Comparison of ENCODE assay signal across 9 mouse cellular contexts in the genomic region with DNA sequence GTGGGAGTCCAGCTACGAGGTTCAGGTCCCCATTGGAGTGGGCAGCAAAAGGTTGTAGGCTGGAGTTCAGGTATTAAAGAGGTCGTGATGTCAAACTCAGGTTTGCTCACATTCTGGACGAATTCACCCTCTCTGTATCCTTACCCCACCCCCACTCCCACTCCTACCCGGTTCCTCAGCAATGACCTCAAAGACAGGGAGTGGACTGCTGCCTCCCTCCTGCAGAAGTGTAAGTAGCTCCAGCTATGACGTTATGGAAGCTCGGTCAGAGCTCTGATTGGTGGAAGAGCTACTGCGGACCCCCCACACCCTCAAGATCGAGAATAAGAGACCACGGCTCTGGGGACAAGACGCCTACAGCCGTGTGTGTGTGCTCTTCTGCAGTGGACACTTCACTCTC. TPM values are rescaled to one million over a fixed set of nuclear protein-coding genes. Genes with fewer than 3 reads are reported as not detected.
DNase-seq lines count a peak whose midpoint lies in the region; ATAC-seq lines count a peak whose summit lies in the region.
"Had no signal": no experiment of that assay in that cellular context is flagged by ENCODE, and none has a peak within 500 bp of the region (broad histone marks: within the 10 kb centered on the region; RNA-seq: fewer than 3 reads in every experiment).

A gene (plus strand): TSS at position 344 of the 400 bp plus-strand sequence.

- H3K9me3 ChIP-seq in lung, embryonic 16.5 days (ENCODE audit: control insufficient read depth, low read length) = no peaks in the 10 kb centered on the region
- H3K9me3 ChIP-seq in forebrain, embryonic 16.5 days (ENCODE audit: control insufficient read depth, low read length) = no peaks in the 10 kb centered on the region
- no peaks in the 10 kb centered on the region for H3K9me3 ChIP-seq in limb, embryonic 12.5 days
- H3K9me3 ChIP-seq in stomach, embryonic 14.5 days (ENCODE audit: control insufficient read depth, low read depth, low read length) = no peaks in the 10 kb centered on the region

- H3K9ac ChIP-seq in lung, embryonic 16.5 days (ENCODE audit: low read length) = no peak within 1 kb of the TSS
- H3K9ac ChIP-seq in forebrain, embryonic 16.5 days (replicated peaks; ENCODE audit: low read depth, low read length) = no peak within 1 kb of the TSS
- 0 out of 2 replicates have a peak within 1 kb of the TSS, but pooled peaks have one; percentile 1 for H3K9ac ChIP-seq in limb, embryonic 12.5 days (replicated peaks)
- H3K9ac ChIP-seq in stomach, embryonic 14.5 days (replicated peaks; ENCODE audit: low read depth, low read length) = no peak within 1 kb of the TSS
- H3K9ac ChIP-seq: liver, embryonic 14.5 days had no signal

- no peak for ATAC-seq in lung, embryonic 16.5 days (ENCODE audit: low read depth)
- ATAC-seq in forebrain, embryonic 16.5 days = no peak
- ATAC-seq in limb, embryonic 12.5 days (ENCODE audit: insufficient number of reproducible peaks, insufficient read depth, low FRiP score, low TSS enrichment, low read depth) = no peak
- no peak for ATAC-seq in stomach, embryonic 14.5 days (ENCODE audit: insufficient number of reproducible peaks, insufficient read depth, low FRiP score, low read depth)

- DNase-seq in lung, postnatal 10 days = no peak
- no peak for DNase-seq in frontal cortex, postnatal 14 days (ENCODE audit: low spot score in 2 of 2)
- DNase-seq in left cerebral cortex, postnatal 36 days (ENCODE audit: low spot score in 2 of 2) = no peak
- DNase-seq: gastrocnemius, postnatal 36 days had no signal

- 7% methylated on average over 11 of the region's 11 CpGs for WGBS in lung, embryonic 16.5 days
- 4% methylated on average over 11 of the region's 11 CpGs for WGBS in forebrain, embryonic 16.5 days
- WGBS in limb, embryonic 12.5 days = 6% methylated on average over 11 of the region's 11 CpGs
- 7% methylated on average over 11 of the region's 11 CpGs for WGBS in stomach, embryonic 14.5 days

- no peaks in the 10 kb centered on the region; the same call in 1 of the 2 replicates for H3K4me1 ChIP-seq in lung, embryonic 16.5 days (replicated peaks; ENCODE audit: control insufficient read depth, insufficient read depth, low read length)
- H3K4me1 ChIP-seq in forebrain, embryonic 16.5 days (replicated peaks; ENCODE audit: control insufficient read depth, insufficient read depth, low read length) = peaks cover 9% of the 10 kb centered on the region; the same call in 1 of the 2 replicates
- peaks cover 25% of the 10 kb centered on the region for H3K4me1 ChIP-seq in limb, embryonic 12.5 days (replicated peaks)
- H3K4me1 ChIP-seq in stomach, embryonic 14.5 days (ENCODE audit: control insufficient read depth, insufficient read depth, low read length) = peaks cover 6% of the 10 kb centered on the region; the same call in 1 of the 2 replicates

- no peaks in the 10 kb centered on the region for H3K36me3 ChIP-seq in lung, embryonic 16.5 days (ENCODE audit: control insufficient read depth, insufficient read depth, low read length)
- no peaks in the 10 kb centered on the region for H3K36me3 ChIP-seq in forebrain, embryonic 16.5 days (ENCODE audit: control insufficient read depth, insufficient read depth)
- H3K36me3 ChIP-seq in limb, embryonic 12.5 days = no peaks in the 10 kb centered on the region
- H3K36me3 ChIP-seq in stomach, embryonic 14.5 days (ENCODE audit: control insufficient read depth, insufficient read depth, low read length) = no peaks in the 10 kb centered on the region

- intact Hi-C loops in left cerebral cortex, postnatal 36 days (cut with DNase I) = no loop called here

- H3K27me3 ChIP-seq in lung, embryonic 16.5 days (ENCODE audit: control insufficient read depth, insufficient read depth, low read depth, low read length) = peaks cover 31% of the 10 kb centered on the region
- peaks cover 24% of the 10 kb centered on the region for H3K27me3 ChIP-seq in forebrain, embryonic 16.5 days (replicated peaks; ENCODE audit: control insufficient read depth, insufficient read depth, low read length)
- H3K27me3 ChIP-seq in limb, embryonic 12.5 days = peaks cover 58% of the 10 kb centered on the region
- H3K27me3 ChIP-seq in stomach, embryonic 14.5 days (ENCODE audit: control insufficient read depth, insufficient read depth, low read length) = peaks cover 18% of the 10 kb centered on the region; the same call in 1 of the 2 replicates

- peak within 1 kb of the TSS; percentile 12 for H3K4me3 ChIP-seq in lung, embryonic 16.5 days (ENCODE audit: low read length)
- H3K4me3 ChIP-seq in forebrain, embryonic 16.5 days (replicated peaks; ENCODE audit: low read length) = no peak within 1 kb of the TSS
- peak within 1 kb of the TSS; percentile 19 for H3K4me3 ChIP-seq in limb, embryonic 12.5 days (replicated peaks)
- H3K4me3 ChIP-seq in stomach, embryonic 14.5 days (ENCODE audit: low read depth, low read length) = no peak within 1 kb of the TSS; the same call in 1 of the 2 replicates

- peak within 1 kb of the TSS; percentile 35 for H3K4me2 ChIP-seq in lung, embryonic 16.5 days (ENCODE audit: low read depth, low read length)
- peak within 1 kb of the TSS; percentile 4 for H3K4me2 ChIP-seq in forebrain, embryonic 16.5 days (ENCODE audit: low read length)
- H3K4me2 ChIP-seq in limb, embryonic 12.5 days = peak within 1 kb of the TSS; percentile 44
- H3K4me2 ChIP-seq in stomach, embryonic 14.5 days (replicated peaks; ENCODE audit: low read depth, low read length) = peak within 1 kb of the TSS; percentile 29

- no peak within 1 kb of the TSS for H3K27ac ChIP-seq in lung, embryonic 16.5 days (ENCODE audit: low read length)
- no peak within 1 kb of the TSS for H3K27ac ChIP-seq in forebrain, embryonic 16.5 days (ENCODE audit: low read length)
- no peak within 1 kb of the TSS for H3K27ac ChIP-seq in limb, embryonic 12.5 days
- no peak within 1 kb of the TSS for H3K27ac ChIP-seq in stomach, embryonic 14.5 days (ENCODE audit: low read length)
- H3K27ac ChIP-seq: liver, embryonic 14.5 days had no signal

RNA-seq across cellular contexts. Expression of the gene that starts here (rescaled TPM):
- polyA plus RNA-seq in lung, embryonic 16.5 days (2015; fragmentation: Nextera tagmentation; extraction: Ambion mirVana) = 0.30 and 0.36 TPM in 2 replicates
- polyA plus RNA-seq in forebrain, embryonic 16.5 days (2015; fragmentation: Nextera tagmentation; extraction: Ambion mirVana) = not detected in 2 replicates
- polyA plus RNA-seq in limb, embryonic 12.5 days (2016; fragmentation: Nextera tagmentation; extraction: Ambion mirVana) = not detected in 2 replicates
- polyA plus RNA-seq in stomach, embryonic 14.5 days (2014; fragmentation: Nextera tagmentation; extraction: Ambion mirVana) = 2.4 and 2.8 TPM in 2 replicates
- total RNA-seq in left cerebral cortex, postnatal 36 days (2021) = not detected
- total RNA-seq: gastrocnemius, postnatal 36 days had no signal
- polyA plus RNA-seq: liver, embryonic 14.5 days had no signal

Comparison
In these comparisons a context has a peak if more than half of its experiments do, and no peak if none do; other contexts are left out.
1. H3K4me3 ChIP-seq: peak in lung, embryonic 16.5 days (single experiment) and limb, embryonic 12.5 days (single experiment); none in forebrain, embryonic 16.5 days (single experiment) and stomach, embryonic 14.5 days (single experiment).
2. Peak in every context shown above with its lines, with median percentiles within 50 percentile points of each other: H3K4me2 ChIP-seq.